Mouse (Mus musculus) myocyte (in vitro differentiated cells): ENCODE data around the gene Prkaa1.

Experiments used
- CEBPB ChIP-seq: IDR thresholded peaks from 2 replicates; pipeline ENCODE4 v1.6.1; 2011; ENCODE audit warnings: mild to moderate bottlenecking, moderate library complexity; ENCODE audit not compliant: poor library complexity, insufficient read depth, severe bottlenecking
- E2F4 ChIP-seq: IDR thresholded peaks from one replicate; pipeline ENCODE4 v1.6.1; 2011; ENCODE audit warnings: mild to moderate bottlenecking, control low read depth, moderate library complexity; ENCODE audit not compliant: insufficient read depth
- MAX ChIP-seq: IDR thresholded peaks from one replicate; pipeline ENCODE4 v1.6.1; 2011; ENCODE audit warnings: low read depth, mild to moderate bottlenecking, control low read depth
- MYOD1 ChIP-seq, 3 experiments: IDR thresholded peaks; one replicate each; pipeline ENCODE4 v1.6.1; 2011; ENCODE audit warnings: control low read depth in 2 of 3, low read depth in 2 of 3, mild to moderate bottlenecking in 2 of 3, moderate library complexity in 1 of 3; ENCODE audit not compliant: insufficient read length in 2 of 3, control insufficient read depth in 1 of 3
- MYOG ChIP-seq, 3 experiments: IDR thresholded peaks; one replicate each; pipeline ENCODE4 v1.6.1; 2011; ENCODE audit warnings: control low read depth in 2 of 3, low read depth in 2 of 3, mild to moderate bottlenecking in 2 of 3; ENCODE audit not compliant: insufficient read length in 2 of 3, control insufficient read depth in 1 of 3, insufficient read depth in 1 of 3
- POLR2A ChIP-seq: IDR thresholded peaks from one replicate; pipeline ENCODE4 v1.6.1; 2011; ENCODE audit warnings: low read depth, mild to moderate bottlenecking, control low read depth, moderate library complexity; ENCODE audit not compliant: insufficient read length
- TCF12 ChIP-seq: IDR thresholded peaks from one replicate; pipeline ENCODE4 v1.6.1; 2011; ENCODE audit warnings: mild to moderate bottlenecking, control low read depth; ENCODE audit not compliant: poor library complexity, insufficient read depth, severe bottlenecking

- no peak for TF ChIP-seq MYOD1 (IDR thresholded peaks at IDR 0.05; ENCODE audit: control insufficient read depth in 1 of 3, insufficient read length in 2 of 3, low read depth in 2 of 3)
- no peak for TF ChIP-seq POLR2A
- no peak for TF ChIP-seq CEBPB
- no peak for TF ChIP-seq E2F4
- no peak for TF ChIP-seq MAX
- no peak for TF ChIP-seq TCF12
- TF ChIP-seq MYOG (IDR thresholded peaks at IDR 0.05; ENCODE audit: control insufficient read depth in 1 of 3, insufficient read depth in 1 of 3, insufficient read length in 2 of 3, low read depth in 2 of 3), result no peak
These were observed 16.2 kb upstream of the Prkaa1 start for GRCm38 (mm10) chr15:5127487-5127886.
